Mouse (Mus musculus) hindbrain, embryonic 16.5 days (tissue): ENCODE measurements at regions not wholly inside any gene's neighbourhood (a gene's known extent, or its start where the extent isn't known, plus 50 kb on each side); places are given as distances from the start of the nearest gene placed in this dataset.

Source experiments
- ATAC-seq: fragments of 200-750 bp; cut with Nextera tagmentation; 2 replicates; pipeline ENCODE4 v1.8.0; 2017; ENCODE audit warnings: moderate TSS enrichment, moderate library complexity
- H3K27ac ChIP-seq: fragments of 300-500 bp; sonication (generic); 2 replicates; pipeline ENCODE4 v1.5.1; 2014; ENCODE audit warnings: low read depth, mild to moderate bottlenecking, control low read depth, low read length, moderate library complexity
- H3K27me3 ChIP-seq: fragments of 300-500 bp; sonication (generic); replicated peaks from 2 replicates; pipeline ENCODE4 v1.6.1; 2014; ENCODE audit warnings: low read length; ENCODE audit not compliant: control insufficient read depth, insufficient read depth
- H3K36me3 ChIP-seq: fragments of 300-500 bp; sonication (generic); 2 replicates; pipeline ENCODE4 v1.6.1; 2014; ENCODE audit warnings: mild to moderate bottlenecking, low read length, moderate library complexity, mixed read lengths; ENCODE audit not compliant: control insufficient read depth, insufficient read depth
- H3K4me1 ChIP-seq: fragments of 300-500 bp; sonication (generic); 2 replicates; pipeline ENCODE4 v1.6.1; 2014; ENCODE audit warnings: low read depth, low read length; ENCODE audit not compliant: control insufficient read depth, insufficient read depth
- H3K4me2 ChIP-seq: fragments of 300-500 bp; sonication (generic); 2 replicates; pipeline ENCODE4 v1.6.1; 2014; ENCODE audit warnings: mild to moderate bottlenecking, low read length, control low read depth, moderate library complexity
- H3K4me3 ChIP-seq: fragments of 300-500 bp; sonication (generic); 2 replicates; pipeline ENCODE4 v1.5.1; 2014; ENCODE audit warnings: mild to moderate bottlenecking, low read length, control low read depth, moderate library complexity
- H3K9ac ChIP-seq: fragments of 300-500 bp; sonication (generic); 2 replicates; pipeline ENCODE4 v1.6.1; 2014; ENCODE audit warnings: low read depth, mild to moderate bottlenecking, control low read depth, low read length, moderate library complexity
- H3K9me3 ChIP-seq: fragments of 300-500 bp; sonication (generic); 2 replicates; pipeline ENCODE4 v1.6.1; 2014; ENCODE audit warnings: mild to moderate bottlenecking, low read length, moderate library complexity; ENCODE audit not compliant: control insufficient read depth
- WGBS: fragments of 180-500 bp; shearing (Covaris S2); extraction: QIAGEN DNeasy Blood & Tissue Kit; methylation state at CpG from one replicate; pipeline ENCODE4 v1.1.7; 2014; 5-methylcytosine and 5-hydroxymethylcytosine counted together

DNA sequence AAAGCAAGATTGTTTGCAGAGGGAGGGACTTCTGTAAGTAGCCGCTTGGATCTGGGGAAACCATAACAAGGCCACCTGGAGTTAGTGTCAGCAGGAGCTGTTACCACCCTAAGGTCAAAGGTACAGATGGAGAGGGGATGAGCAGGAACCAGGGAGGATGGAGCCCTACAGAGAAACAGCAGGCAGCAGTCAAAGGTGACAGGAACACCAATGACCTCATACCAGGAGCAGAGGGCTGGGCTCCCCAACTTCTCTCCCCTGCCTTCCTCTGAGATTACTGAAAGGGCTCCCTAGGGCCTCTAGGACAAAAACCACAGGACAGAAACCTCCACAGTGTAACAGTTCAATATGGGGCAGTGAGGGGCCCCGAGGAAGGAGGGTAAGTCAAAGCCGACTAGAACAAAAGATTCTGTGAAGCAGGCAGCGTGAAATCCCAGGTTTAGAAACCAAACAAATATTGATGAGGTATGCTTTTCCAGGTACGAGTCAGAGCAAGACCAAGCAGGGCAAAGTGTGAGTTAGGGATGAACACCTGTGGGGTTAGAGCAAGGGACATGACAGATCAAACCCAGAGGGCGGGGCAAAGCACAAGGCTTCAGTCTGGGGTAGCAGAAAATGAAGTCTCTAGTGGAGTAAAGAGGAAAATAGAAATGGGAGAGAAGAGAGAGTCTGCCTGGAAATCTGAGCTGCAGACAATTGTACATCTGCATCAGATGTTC, 194.4 kb downstream of the Efnb2 start:
- Histone ChIP-seq H3K36me3 (no peaks in the 10 kb centered on the region), H3K4me2 (no peak overlapping the region), H3K9me3 (no peaks in the 10 kb centered on the region), H3K27ac (no peak overlapping the region), H3K9ac (no peak overlapping the region), H3K4me3 (no peak overlapping the region), H3K27me3 (no peaks in the 10 kb centered on the region), H3K4me1 (peaks cover 3% of the 10 kb centered on the region)
- peak; percentile 28; the same call in 1 of the 2 replicates for ATAC-seq
- 12% methylated on average over 6 of the region's 6 CpGs for WGBS

GRCm38 (mm10) chr8:8462455-8462854, 198.6 kb downstream of the Efnb2 start:
- WGBS = 32% methylated on average over 2 of the region's 2 CpGs
- no peak overlapping the region for H3K4me2 ChIP-seq

DNA sequence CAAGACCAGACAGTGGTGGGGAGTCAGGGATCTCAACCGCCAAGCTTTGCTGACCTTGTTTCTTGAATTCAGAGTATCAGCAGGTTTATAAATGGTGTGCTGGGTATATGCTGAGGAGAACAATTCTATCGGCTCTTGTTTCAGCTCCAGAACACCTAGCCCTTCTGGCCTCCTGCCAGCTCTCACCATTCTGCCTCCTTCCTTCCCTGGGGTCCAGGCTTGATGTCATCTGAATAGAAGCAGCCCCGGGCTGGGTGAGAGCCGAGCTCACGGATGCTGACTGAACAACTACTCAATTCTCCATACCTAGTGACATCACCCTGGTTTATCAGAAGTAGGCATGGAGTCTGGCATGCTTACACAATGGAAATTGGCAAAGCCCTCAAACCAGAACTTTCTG, 203.5 kb downstream of the Efnb2 start:
- H3K4me2 ChIP-seq = no peak overlapping the region
- H3K27me3 ChIP-seq = no peaks in the 10 kb centered on the region
- no peaks in the 10 kb centered on the region for H3K9me3 ChIP-seq
- no peaks in the 10 kb centered on the region for H3K36me3 ChIP-seq
- 49% methylated on average over 5 of the region's 5 CpGs for WGBS
- no peak for ATAC-seq
- no peak overlapping the region for H3K27ac ChIP-seq
- H3K4me1 ChIP-seq = no peaks in the 10 kb centered on the region
- H3K9ac ChIP-seq = no peak overlapping the region
- no peak overlapping the region for H3K4me3 ChIP-seq

More at GRCm38 (mm10) chr8:8462455-8462854, 198.6 kb downstream of the Efnb2 start:
- Histone ChIP-seq H3K27ac (no peak overlapping the region), H3K27me3 (no peaks in the 10 kb centered on the region), H3K36me3 (no peaks in the 10 kb centered on the region), H3K9ac (no peak overlapping the region), H3K9me3 (no peaks in the 10 kb centered on the region), H3K4me3 (no peak overlapping the region), H3K4me1 (peaks cover 3% of the 10 kb centered on the region)
- ATAC-seq = no peak

- Histone ChIP-seq H3K4me3 (no peak overlapping the region), H3K9me3 (no peaks in the 10 kb centered on the region), H3K27me3 (no peaks in the 10 kb centered on the region), H3K4me1 (no peaks in the 10 kb centered on the region), H3K36me3 (no peaks in the 10 kb centered on the region), H3K9ac (no peak overlapping the region), H3K4me2 (no peak overlapping the region), H3K27ac (no peak overlapping the region)
- 91% methylated on average over 6 of the region's 6 CpGs for WGBS
- ATAC-seq = no peak
These were observed 207.1 kb downstream of the Efnb2 start for GRCm38 (mm10) chr8:8453944-8454343.

- Histone ChIP-seq H3K4me3 (no peak overlapping the region), H3K27ac (no peak overlapping the region), H3K9me3 (no peaks in the 10 kb centered on the region), H3K36me3 (no peaks in the 10 kb centered on the region), H3K27me3 (no peaks in the 10 kb centered on the region), H3K9ac (no peak overlapping the region), H3K4me1 (no peaks in the 10 kb centered on the region), H3K4me2 (no peak overlapping the region)
- WGBS = 89% methylated on average over 9 of the region's 9 CpGs
- no peak for ATAC-seq
These were observed 208.8 kb downstream of the Efnb2 start for GRCm38 (mm10) chr8:8452226-8452625.

DNA sequence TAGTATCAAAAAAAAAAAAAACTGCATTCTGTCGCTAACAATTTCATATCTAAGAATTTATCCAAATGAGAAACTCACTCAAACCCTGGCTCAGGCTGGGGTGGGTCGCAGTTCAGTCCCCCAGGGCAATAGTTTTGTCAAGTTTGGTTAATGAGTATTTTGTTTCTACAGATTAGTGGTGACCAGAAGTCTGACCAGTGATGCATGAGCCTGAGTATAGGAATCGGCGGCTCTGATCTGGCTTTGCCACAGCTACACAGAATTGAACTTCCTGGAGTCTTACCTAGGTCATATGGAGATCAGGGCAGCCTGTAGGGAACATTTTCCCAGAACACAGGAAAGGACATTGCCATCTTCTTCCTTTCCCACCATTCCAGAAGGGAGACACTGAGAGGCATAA, 212.1 kb downstream of the Efnb2 start:
- no peaks in the 10 kb centered on the region for H3K9me3 ChIP-seq
- H3K27me3 ChIP-seq = no peaks in the 10 kb centered on the region
- no peaks in the 10 kb centered on the region for H3K4me1 ChIP-seq
- no peak overlapping the region for H3K27ac ChIP-seq
- H3K36me3 ChIP-seq = no peaks in the 10 kb centered on the region
- H3K4me2 ChIP-seq = no peak overlapping the region
- no peak overlapping the region for H3K9ac ChIP-seq
- no peak overlapping the region for H3K4me3 ChIP-seq
- no peak for ATAC-seq
- 89% methylated on average over 4 of the region's 4 CpGs for WGBS

DNA sequence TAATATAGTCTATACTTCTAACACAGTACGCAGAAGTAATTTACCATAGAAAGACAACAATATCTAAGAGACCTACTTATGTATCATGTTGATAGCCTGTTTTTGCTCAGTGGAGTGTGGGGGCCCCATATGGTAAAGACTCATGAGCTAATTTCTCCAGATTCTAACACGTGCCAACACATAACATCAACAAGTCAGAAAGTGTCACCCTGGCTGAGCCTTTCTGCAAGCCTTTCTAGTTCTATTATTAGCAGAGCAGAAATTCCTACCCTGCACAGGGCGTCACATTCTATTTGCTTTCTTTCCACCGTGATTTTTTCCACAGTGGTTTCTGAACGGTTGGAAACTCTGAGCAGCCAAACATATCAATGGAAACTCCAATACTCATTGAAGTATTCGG, 219.5 kb downstream of the Efnb2 start:
- no peak for ATAC-seq
- H3K27ac ChIP-seq = no peak overlapping the region
- no peaks in the 10 kb centered on the region for H3K4me1 ChIP-seq
- H3K4me2 ChIP-seq = no peak overlapping the region
- H3K4me3 ChIP-seq = no peak overlapping the region
- no peaks in the 10 kb centered on the region for H3K9me3 ChIP-seq
- no peaks in the 10 kb centered on the region for H3K27me3 ChIP-seq
- no peak overlapping the region for H3K9ac ChIP-seq
- 73% methylated on average over 6 of the region's 6 CpGs for whole genome bisulfite sequencing
- no peaks in the 10 kb centered on the region for H3K36me3 ChIP-seq

DNA sequence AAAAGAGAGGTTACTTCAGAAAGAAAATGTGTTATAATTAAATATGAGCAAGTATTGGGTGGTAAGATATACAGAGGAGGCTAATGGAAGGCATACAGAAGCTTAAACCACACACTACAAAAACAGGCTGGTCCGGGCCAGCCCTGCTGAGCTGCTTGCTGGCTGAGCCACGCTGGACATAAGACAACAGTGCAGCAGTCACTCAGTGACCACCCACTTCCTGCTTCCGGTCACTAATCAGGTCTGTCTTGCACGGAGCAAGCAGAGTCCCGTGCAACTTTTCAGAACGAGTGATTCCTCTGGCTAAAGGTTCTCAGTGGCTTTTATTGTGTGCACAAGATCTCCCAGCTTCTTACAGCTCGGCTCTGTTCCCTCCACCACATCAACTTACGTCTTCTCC, 220.1 kb downstream of the Efnb2 start:
- Histone ChIP-seq H3K4me3 (no peak overlapping the region), H3K36me3 (no peaks in the 10 kb centered on the region), H3K4me1 (no peaks in the 10 kb centered on the region), H3K4me2 (no peak overlapping the region; the same call in 1 of the 2 replicates), H3K9me3 (no peaks in the 10 kb centered on the region), H3K9ac (no peak overlapping the region), H3K27ac (no peak overlapping the region), H3K27me3 (no peaks in the 10 kb centered on the region)
- no peak for ATAC-seq
- 79% methylated on average over 8 of the region's 8 CpGs for WGBS

- H3K27ac ChIP-seq = no peak overlapping the region
- H3K9me3 ChIP-seq = no peaks in the 10 kb centered on the region
- no peak overlapping the region for H3K4me3 ChIP-seq
- WGBS = 47% methylated on average over 4 of the region's 4 CpGs
- no peak overlapping the region for H3K9ac ChIP-seq
- no peak for ATAC-seq
- no peaks in the 10 kb centered on the region for H3K4me1 ChIP-seq
- no peak overlapping the region for H3K4me2 ChIP-seq
- no peaks in the 10 kb centered on the region for H3K36me3 ChIP-seq
- no peaks in the 10 kb centered on the region for H3K27me3 ChIP-seq
These were observed 234.8 kb downstream of the Efnb2 start for GRCm38 (mm10) chr8:8426201-8426600.
